Mouse (Mus musculus) bone marrow, adult 2 months (tissue): Measurements from ENCODE around the gene Nkx2-5.

Experiments used
- CTCF ChIP-seq: fragments of 200-500 bp; IDR thresholded peaks from 2 replicates; pipeline ENCODE4 v1.5.1; 2011; ENCODE audit warnings: low read length, control low read depth; ENCODE audit not compliant: control insufficient read depth, insufficient read depth
- POLR2A ChIP-seq: fragments of 200-500 bp; IDR thresholded peaks from 2 replicates; pipeline ENCODE4 v1.6.1; 2011; ENCODE audit warnings: low read depth, mild to moderate bottlenecking, control low read depth, low read length, borderline replicate concordance; ENCODE audit not compliant: control insufficient read depth

DNA sequence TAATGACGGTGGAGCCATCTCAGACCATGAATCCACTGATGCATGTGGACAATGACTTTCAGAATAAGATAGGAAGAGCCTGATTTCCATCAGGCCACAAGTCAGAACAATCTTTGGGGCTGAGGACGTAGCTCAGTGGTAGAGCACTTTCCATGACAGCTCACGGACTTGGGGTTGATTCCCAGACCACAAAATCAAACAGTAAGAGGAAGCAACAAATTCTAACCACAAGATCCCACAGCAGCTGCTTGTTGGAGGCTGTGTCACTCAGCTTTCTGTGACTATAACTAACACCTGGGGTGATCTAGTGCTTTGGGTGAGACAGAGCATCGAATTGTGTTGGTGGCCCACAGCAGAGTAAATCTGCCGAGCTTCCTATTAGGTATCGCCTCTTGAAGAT is 28.0 kb downstream of the Nkx2-5 start:
- TF ChIP-seq CTCF, result no peak
- no peak for TF ChIP-seq POLR2A
